Mouse (Mus musculus): ENCODE results near the gene Wdfy2. TPM values are rescaled to one million over a fixed set of nuclear protein-coding genes. Genes with fewer than 3 reads are reported as not detected.

Gene Wdfy2
- polyA plus RNA-seq, 1 experiment: 15.5 TPM

DNA sequence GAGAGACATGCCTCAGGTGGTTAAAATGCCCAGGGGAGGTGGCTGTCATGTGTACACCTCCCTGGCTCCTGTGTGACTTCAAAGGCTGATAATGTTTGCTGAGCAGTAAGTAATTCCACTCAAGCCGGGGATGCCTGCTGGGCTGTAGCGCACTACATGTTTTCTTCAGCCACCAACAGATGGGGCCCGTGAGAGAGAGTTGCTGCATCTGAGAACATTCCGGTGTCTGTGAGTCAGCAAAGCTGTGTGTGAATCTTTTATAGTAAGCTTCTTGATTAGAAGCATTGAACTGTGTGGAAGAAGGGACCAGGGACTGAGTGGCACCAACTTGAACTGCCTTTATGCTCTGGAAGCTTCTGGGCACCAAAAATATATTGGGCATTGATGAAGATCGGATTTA is 42.0 kb downstream of the Wdfy2 start:
- Histone ChIP-seq H3K4me3 (ENCODE audit: control insufficient read depth, insufficient read depth, low read length) (no peak overlapping the region), H3K27me3 (ENCODE audit: control insufficient read depth, insufficient read depth, low read length) (no peaks in the 10 kb centered on the region), H3K27ac (ENCODE audit: control insufficient read depth, insufficient read depth, low read length) (peak overlapping the region; percentile 96), H3K36me3 (ENCODE audit: control insufficient read depth, insufficient read depth, low read length) (no peaks in the 10 kb centered on the region), H3K4me1 (replicated peaks; ENCODE audit: control insufficient read depth, insufficient read depth, low read length) (peaks cover 21% of the 10 kb centered on the region)
- peak; percentile 83 for DNase-seq
- TF ChIP-seq POLR2A (IDR thresholded peaks at IDR 0.05; ENCODE audit: control insufficient read depth, extremely low read depth, insufficient read depth, low read length, poor library complexity) (no peak), CTCF (IDR thresholded peaks at IDR 0.05; ENCODE audit: borderline replicate concordance, control insufficient read depth, extremely low read depth, insufficient read depth, low read length, poor library complexity) (peak; percentile 46; the same call in 1 of the 2 replicates)
- WGBS: 25% methylated on average over 5 of the region's 5 CpGs

DNA sequence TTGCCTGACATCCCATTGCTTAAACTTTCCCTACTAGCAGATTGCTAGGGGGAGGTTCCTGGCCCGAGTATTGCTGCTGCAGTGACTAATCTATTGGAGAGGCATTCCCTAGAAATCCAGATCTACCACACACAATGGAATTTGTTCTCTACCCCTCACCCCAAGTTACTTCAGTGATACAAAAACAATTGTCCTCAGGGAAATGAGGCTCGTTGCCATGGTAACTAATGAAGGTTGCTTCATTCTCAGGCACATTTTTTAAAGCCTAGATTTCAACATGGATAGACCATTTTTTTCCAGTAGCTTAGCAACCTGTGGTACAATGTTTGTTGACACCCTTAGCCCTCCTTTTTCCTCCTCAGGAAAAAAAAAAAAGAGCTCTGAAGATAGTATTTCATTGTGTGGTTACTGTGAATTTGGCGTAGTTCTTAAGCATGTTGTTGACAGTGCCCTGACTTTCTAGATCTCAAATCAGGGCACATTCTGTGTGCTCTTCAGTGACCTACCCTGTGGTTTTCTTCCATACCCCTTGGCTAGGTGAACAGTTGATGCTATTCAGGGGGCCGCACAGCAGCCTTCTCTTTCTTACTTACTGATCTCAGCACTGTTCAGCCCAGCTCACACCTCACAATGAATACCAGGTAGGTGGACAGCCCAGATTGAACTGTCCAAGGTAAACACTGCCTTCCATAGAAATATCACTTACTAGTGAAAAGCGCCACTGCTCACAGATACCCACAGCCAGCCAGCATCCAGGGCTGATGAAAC is 42.8 kb downstream of the Wdfy2 start:
- 91% methylated on average over 5 of the region's 5 CpGs for WGBS
- Histone ChIP-seq H3K4me1 (replicated peaks; ENCODE audit: control insufficient read depth, insufficient read depth, low read length) (peaks cover 23% of the 10 kb centered on the region), H3K36me3 (ENCODE audit: control insufficient read depth, insufficient read depth, low read length) (no peaks in the 10 kb centered on the region), H3K4me3 (ENCODE audit: control insufficient read depth, insufficient read depth, low read length) (no peak overlapping the region), H3K27me3 (ENCODE audit: control insufficient read depth, insufficient read depth, low read length) (no peaks in the 10 kb centered on the region), H3K27ac (ENCODE audit: control insufficient read depth, insufficient read depth, low read length) (no peak overlapping the region)
- no peak for DNase-seq
- TF ChIP-seq CTCF (IDR thresholded peaks at IDR 0.05; ENCODE audit: borderline replicate concordance, control insufficient read depth, extremely low read depth, insufficient read depth, low read length, poor library complexity) (no peak), POLR2A (IDR thresholded peaks at IDR 0.05; ENCODE audit: control insufficient read depth, extremely low read depth, insufficient read depth, low read length, poor library complexity) (no peak)

DNA sequence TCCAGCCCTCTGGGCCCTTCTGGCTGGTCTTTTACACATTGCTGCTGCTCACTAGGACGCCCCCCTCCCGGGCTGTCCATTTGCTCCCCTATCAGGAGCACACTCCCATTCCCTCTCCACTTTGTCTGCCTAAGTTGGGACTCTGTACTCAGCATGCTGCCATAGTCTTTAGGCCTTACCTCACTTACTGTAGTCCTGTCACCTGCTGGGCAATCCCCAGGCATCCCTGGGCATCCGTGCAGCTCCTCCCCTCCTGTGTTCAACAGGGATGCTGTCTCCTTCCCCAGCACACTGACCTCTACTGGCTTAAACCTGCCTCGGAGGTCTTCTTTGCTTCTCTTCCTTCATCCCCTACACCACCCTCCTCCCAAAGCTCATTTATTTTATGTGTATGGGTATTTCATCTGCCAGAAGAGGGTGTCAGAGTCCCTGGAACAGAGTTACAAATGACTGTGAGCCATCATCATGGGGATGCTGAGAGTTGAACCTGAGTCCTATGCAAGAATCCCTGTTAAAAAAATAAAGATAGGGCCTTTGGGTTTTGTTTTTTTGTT is 44.7 kb downstream of the Wdfy2 start:
- TF ChIP-seq CTCF (IDR thresholded peaks at IDR 0.05; ENCODE audit: borderline replicate concordance, control insufficient read depth, extremely low read depth, insufficient read depth, low read length, poor library complexity) (0 out of 2 replicates have a peak, but pooled peaks have one; percentile 22), POLR2A (IDR thresholded peaks at IDR 0.05; ENCODE audit: control insufficient read depth, extremely low read depth, insufficient read depth, low read length, poor library complexity) (no peak)
- 77% methylated on average over 4 of the region's 4 CpGs for WGBS

DNA sequence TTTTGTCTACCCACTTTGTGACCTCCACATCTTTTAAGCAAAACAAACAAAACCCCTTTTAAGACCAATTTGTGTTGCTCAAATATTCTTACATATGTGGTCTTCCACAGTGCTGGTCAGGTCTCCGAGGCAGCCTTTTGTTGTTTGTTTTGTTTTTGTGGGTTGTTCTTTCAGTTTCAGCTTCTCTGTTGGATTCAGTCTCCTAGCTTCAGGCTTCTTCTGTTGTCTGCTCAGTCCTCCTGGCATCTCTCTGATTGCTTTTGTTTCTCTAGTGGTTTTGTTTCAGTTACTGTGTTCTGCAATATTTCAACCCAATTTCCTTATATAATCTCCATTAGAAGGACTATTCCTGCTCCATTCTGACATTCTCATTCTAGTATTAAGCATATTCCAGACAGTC is 46.1 kb downstream of the Wdfy2 start:
- no peak overlapping the region for H3K27ac ChIP-seq (ENCODE audit: control insufficient read depth, insufficient read depth, low read length)

More for the DNA sequence above, 44.7 kb downstream of the Wdfy2 start:
- DNase-seq: no peak
- Histone ChIP-seq H3K27ac (ENCODE audit: control insufficient read depth, insufficient read depth, low read length) (no peak overlapping the region), H3K27me3 (ENCODE audit: control insufficient read depth, insufficient read depth, low read length) (no peaks in the 10 kb centered on the region), H3K4me3 (ENCODE audit: control insufficient read depth, insufficient read depth, low read length) (no peak overlapping the region), H3K4me1 (replicated peaks; ENCODE audit: control insufficient read depth, insufficient read depth, low read length) (peaks cover 19% of the 10 kb centered on the region), H3K36me3 (ENCODE audit: control insufficient read depth, insufficient read depth, low read length) (no peaks in the 10 kb centered on the region)

DNA sequence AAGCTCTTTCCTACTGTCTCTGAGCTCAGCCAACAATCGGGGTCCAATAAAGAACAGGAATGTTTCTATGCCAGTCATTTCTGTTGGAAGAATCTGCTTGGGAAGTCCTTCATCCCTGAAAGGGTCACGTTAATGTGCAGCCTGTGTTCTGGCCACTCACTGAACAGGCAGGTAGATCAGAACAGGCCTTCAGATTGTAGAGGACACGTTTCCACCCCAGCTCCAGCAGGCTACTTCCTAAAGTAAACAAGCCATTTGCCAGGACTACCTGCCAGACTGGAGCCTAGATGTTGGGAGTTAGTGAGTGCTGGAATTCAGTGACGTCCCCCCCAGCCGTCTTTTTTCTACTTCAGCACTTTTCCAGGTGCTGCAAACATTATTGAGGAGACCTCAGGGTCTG is 46.7 kb downstream of the Wdfy2 start:
- H3K4me1 ChIP-seq (replicated peaks; ENCODE audit: control insufficient read depth, insufficient read depth, low read length): peaks cover 5% of the 10 kb centered on the region
- H3K27ac ChIP-seq (ENCODE audit: control insufficient read depth, insufficient read depth, low read length): no peak overlapping the region
- TF ChIP-seq CTCF (IDR thresholded peaks at IDR 0.05; ENCODE audit: borderline replicate concordance, control insufficient read depth, extremely low read depth, insufficient read depth, low read length, poor library complexity) (no peak), POLR2A (IDR thresholded peaks at IDR 0.05; ENCODE audit: control insufficient read depth, extremely low read depth, insufficient read depth, low read length, poor library complexity) (no peak)
- no peaks in the 10 kb centered on the region for H3K36me3 ChIP-seq (ENCODE audit: control insufficient read depth, insufficient read depth, low read length)
- 88% methylated on average over 5 of the region's 5 CpGs for WGBS
- H3K27me3 ChIP-seq (ENCODE audit: control insufficient read depth, insufficient read depth, low read length): no peaks in the 10 kb centered on the region
- H3K4me3 ChIP-seq (ENCODE audit: control insufficient read depth, insufficient read depth, low read length): no peak overlapping the region
- DNase-seq: no peak

More for the DNA sequence above, 46.1 kb downstream of the Wdfy2 start:
- H3K36me3 ChIP-seq (ENCODE audit: control insufficient read depth, insufficient read depth, low read length): no peaks in the 10 kb centered on the region
- no peak for TF ChIP-seq CTCF (IDR thresholded peaks at IDR 0.05; ENCODE audit: borderline replicate concordance, control insufficient read depth, extremely low read depth, insufficient read depth, low read length, poor library complexity)
- no peaks in the 10 kb centered on the region for H3K27me3 ChIP-seq (ENCODE audit: control insufficient read depth, insufficient read depth, low read length)
- no peak for DNase-seq
- H3K4me1 ChIP-seq (replicated peaks; ENCODE audit: control insufficient read depth, insufficient read depth, low read length): peaks cover 11% of the 10 kb centered on the region
- H3K4me3 ChIP-seq (ENCODE audit: control insufficient read depth, insufficient read depth, low read length): no peak overlapping the region
- WGBS: 43% methylated on average over 1 of the region's 1 CpGs

DNA sequence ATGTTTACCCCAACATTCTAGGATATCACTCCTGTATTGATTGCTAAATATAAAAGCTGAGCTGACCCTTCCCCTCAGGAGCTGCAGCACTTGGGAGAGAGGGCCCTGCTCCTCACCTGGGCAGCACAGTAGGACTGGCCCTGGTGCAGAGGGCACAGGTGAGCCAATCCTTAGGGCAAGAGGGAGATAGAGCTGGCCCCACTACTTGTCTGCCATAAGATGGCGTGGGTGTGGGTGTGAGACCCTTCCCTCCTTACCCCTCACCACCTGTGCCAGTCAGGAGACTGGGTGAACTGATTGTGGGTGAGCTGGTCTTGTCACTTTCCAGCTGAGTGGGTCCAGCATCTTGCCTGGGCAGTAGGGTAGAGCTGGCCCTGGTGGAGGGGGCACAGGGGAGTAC is 47.2 kb downstream of the Wdfy2 start:
- H3K4me3 ChIP-seq (ENCODE audit: control insufficient read depth, insufficient read depth, low read length): no peak overlapping the region
- WGBS: 89% methylated on average over 1 of the region's 1 CpGs
- H3K4me1 ChIP-seq (replicated peaks; ENCODE audit: control insufficient read depth, insufficient read depth, low read length): 0 out of 2 replicates have a peak, but pooled peaks cover 2% of the 10 kb centered on the region
- no peak for DNase-seq
- no peaks in the 10 kb centered on the region for H3K27me3 ChIP-seq (ENCODE audit: control insufficient read depth, insufficient read depth, low read length)
- no peaks in the 10 kb centered on the region for H3K36me3 ChIP-seq (ENCODE audit: control insufficient read depth, insufficient read depth, low read length)
- no peak for TF ChIP-seq CTCF (IDR thresholded peaks at IDR 0.05; ENCODE audit: borderline replicate concordance, control insufficient read depth, extremely low read depth, insufficient read depth, low read length, poor library complexity)
- TF ChIP-seq POLR2A (IDR thresholded peaks at IDR 0.05; ENCODE audit: control insufficient read depth, extremely low read depth, insufficient read depth, low read length, poor library complexity): no peak
- H3K27ac ChIP-seq (ENCODE audit: control insufficient read depth, insufficient read depth, low read length): no peak overlapping the region
